ENCODE assay signal across 10 mouse cellular contexts in genomic region chr11:27219715-27220699, GRCm38 (mm10).
DNase-seq lines count a peak whose midpoint lies in the region; ATAC-seq and TF ChIP-seq lines count a peak whose summit lies in the region.
"Had no signal": no experiment of that assay in that cellular context is flagged by ENCODE, and none has a peak within 500 bp of the region (broad histone marks: within the 10 kb centered on the region; RNA-seq: fewer than 3 reads in every experiment).

No protein-coding gene starts in this region.

- H3K79me2 ChIP-seq in heart, adult 2 months (replicated peaks; ENCODE audit: control insufficient read depth, insufficient read depth, low read length) = no peaks in the 10 kb centered on the region

- no peak for TF ChIP-seq EP300 in heart, adult 2 months (IDR thresholded peaks at IDR 0.05; ENCODE audit: insufficient read depth, low read depth, low read length)
- TF ChIP-seq EP300 in stomach, postnatal 0 days (optimal IDR thresholded peaks at IDR 0.05) = no peak

- TF ChIP-seq CTCF in heart, adult 2 months (IDR thresholded peaks at IDR 0.05) = peak; percentile 77
- TF ChIP-seq CTCF in stomach, postnatal 0 days (IDR thresholded peaks at IDR 0.05; ENCODE audit: low read depth) = peak; percentile 66

- no peaks in the 10 kb centered on the region for H3K27me3 ChIP-seq in heart, adult 2 months (ENCODE audit: control insufficient read depth, insufficient read depth, low read length)
- no peaks in the 10 kb centered on the region for H3K27me3 ChIP-seq in neural tube, embryonic 13.5 days
- H3K27me3 ChIP-seq in hindbrain, embryonic 15.5 days = no peaks in the 10 kb centered on the region
- H3K27me3 ChIP-seq in stomach, postnatal 0 days (ENCODE audit: control insufficient read depth, insufficient read depth, low read length) = no peaks in the 10 kb centered on the region

- H3K36me3 ChIP-seq in heart, adult 2 months (ENCODE audit: control insufficient read depth, insufficient read depth, low read length) = no peaks in the 10 kb centered on the region
- no peaks in the 10 kb centered on the region for H3K36me3 ChIP-seq in neural tube, embryonic 13.5 days
- no peaks in the 10 kb centered on the region for H3K36me3 ChIP-seq in hindbrain, embryonic 15.5 days
- H3K36me3 ChIP-seq in stomach, postnatal 0 days (ENCODE audit: control insufficient read depth, insufficient read depth, low read length) = no peaks in the 10 kb centered on the region
- H3K36me3 ChIP-seq: G1E had no signal

- no peaks in the 10 kb centered on the region for H3K4me1 ChIP-seq in heart, adult 2 months (ENCODE audit: control insufficient read depth, insufficient read depth, low read length)
- H3K4me1 ChIP-seq in neural tube, embryonic 13.5 days (replicated peaks) = no peaks in the 10 kb centered on the region
- no peaks in the 10 kb centered on the region; the same call in 1 of the 2 replicates for H3K4me1 ChIP-seq in hindbrain, embryonic 15.5 days (replicated peaks)
- H3K4me1 ChIP-seq in stomach, postnatal 0 days (replicated peaks; ENCODE audit: control insufficient read depth, insufficient read depth) = no peaks in the 10 kb centered on the region

- H3K9ac ChIP-seq in heart, adult 2 months (ENCODE audit: low read depth, low read length) = no peak overlapping the region
- H3K9ac ChIP-seq in neural tube, embryonic 13.5 days = no peak overlapping the region
- no peak overlapping the region for H3K9ac ChIP-seq in hindbrain, embryonic 15.5 days
- H3K9ac ChIP-seq in stomach, postnatal 0 days (ENCODE audit: low read length) = no peak overlapping the region

- 22% methylated on average over 6 of the region's 6 CpGs for WGBS in heart, adult 2 months
- WGBS in neural tube, embryonic 13.5 days = 49% methylated on average over 6 of the region's 6 CpGs
- 40% methylated on average over 6 of the region's 6 CpGs for WGBS in hindbrain, embryonic 15.5 days
- 30% methylated on average over 6 of the region's 6 CpGs for WGBS in stomach, postnatal 0 days

- peak; percentile 65 for ATAC-seq in neural tube, embryonic 13.5 days (ENCODE audit: low read depth)
- ATAC-seq in hindbrain, embryonic 15.5 days (ENCODE audit: low FRiP score, low read depth) = peak; percentile 80; the same call in 1 of the 2 replicates
- ATAC-seq in stomach, postnatal 0 days (ENCODE audit: low FRiP score, low TSS enrichment) = no peak

- H3K27ac ChIP-seq in heart, adult 2 months = no peak overlapping the region
- no peak overlapping the region for H3K27ac ChIP-seq in neural tube, embryonic 13.5 days (replicated peaks)
- no peak overlapping the region for H3K27ac ChIP-seq in hindbrain, embryonic 15.5 days (replicated peaks)
- H3K27ac ChIP-seq in stomach, postnatal 0 days (replicated peaks) = no peak overlapping the region

- DNase-seq in heart, adult 2 months = no peak
- no peak for DNase-seq in heart, adult 9 months (ENCODE audit: low spot score in 2 of 2)
- DNase-seq in neural tube, embryonic 10.5 days (ENCODE audit: extremely low spot score, low spot score) = no peak
- DNase-seq in stomach, postnatal 0 days (ENCODE audit: low spot score) = no peak
- DNase-seq in heart, postnatal 36 days = no peak
- DNase-seq in spleen, postnatal 10 days (ENCODE audit: low spot score in 2 of 2) = no peak
- DNase-seq: thymus, postnatal 25 days had no signal

- no peak for TF ChIP-seq POLR2A in heart, adult 2 months (IDR thresholded peaks at IDR 0.05; ENCODE audit: insufficient read depth, low read depth, low read length)

- no peak overlapping the region for H3K4me3 ChIP-seq in heart, adult 2 months
- no peak overlapping the region for H3K4me3 ChIP-seq in neural tube, embryonic 13.5 days
- no peak overlapping the region for H3K4me3 ChIP-seq in hindbrain, embryonic 15.5 days
- no peak overlapping the region for H3K4me3 ChIP-seq in stomach, postnatal 0 days (ENCODE audit: low read depth, low read length)

- H3K4me2 ChIP-seq in neural tube, embryonic 13.5 days = no peak overlapping the region
- H3K4me2 ChIP-seq in hindbrain, embryonic 15.5 days = no peak overlapping the region
- no peak overlapping the region for H3K4me2 ChIP-seq in stomach, postnatal 0 days (replicated peaks; ENCODE audit: low read depth)

- H3K9me3 ChIP-seq in neural tube, embryonic 13.5 days = no peaks in the 10 kb centered on the region
- no peaks in the 10 kb centered on the region for H3K9me3 ChIP-seq in hindbrain, embryonic 15.5 days
- H3K9me3 ChIP-seq in stomach, postnatal 0 days (ENCODE audit: control insufficient read depth, low read length) = no peaks in the 10 kb centered on the region
- H3K9me3 ChIP-seq: G1E had no signal

- intact Hi-C loops in heart, adult 2 months (cut with DNase I) = loop anchor here (10.0 kb wide), 1 partner anchor 1365 kb away; the partner anchor contains the start of gene Ccdc85a
- intact Hi-C loops in heart, postnatal 36 days (cut with DNase I) = loop anchor here (10.0 kb wide), 1 partner anchor 1365 kb away; the partner anchor contains the start of gene Ccdc85a
